Mouse (Mus musculus) left cerebral cortex, postnatal 36 days (tissue): ENCODE data around the gene Sprr2a1. TPM values are rescaled to one million over a fixed set of nuclear protein-coding genes. Genes with fewer than 3 reads are reported as not detected.

Experiments used
- total RNA-seq, 2 experiments: library from RNA; stranded (reverse); gene quantifications; 2 replicates each; pipeline ENCODE4 v1.2.3; 2021

Gene Sprr2a1
- total RNA-seq, 2 experiments from 2014 or later: not detected

Other genes starting within 250 kb of the Sprr2a1 start
- not detected for gene Pglyrp3, start 201.2 kb upstream of the Sprr2a1 start, total RNA-seq
- gene Lor, start 132.7 kb upstream of the Sprr2a1 start, total RNA-seq: 1 to 10 TPM; 1.0 to 2.8 TPM
- gene Prr9, start 91.9 kb upstream of the Sprr2a1 start, total RNA-seq: not detected
- not detected for gene Lelp1, start 73.1 kb upstream of the Sprr2a1 start, total RNA-seq
- not detected for gene Sprr2a2, start 121 bp downstream of the Sprr2a1 start, total RNA-seq
- gene Sprr2a3, start 69.6 kb downstream of the Sprr2a1 start, total RNA-seq: not detected
- not detected for gene Sprr2b, start 100.8 kb downstream of the Sprr2a1 start, total RNA-seq
- gene Sprr2d, start 123.3 kb downstream of the Sprr2a1 start, total RNA-seq: not detected
- gene Sprr2e, start 136.3 kb downstream of the Sprr2a1 start, total RNA-seq: not detected
- gene Sprr2f, start 149.4 kb downstream of the Sprr2a1 start, total RNA-seq: not detected
- gene Sprr2h, start 169.9 kb downstream of the Sprr2a1 start, total RNA-seq: not detected
- not detected for gene Sprr2i, start 192.2 kb downstream of the Sprr2a1 start, total RNA-seq
- gene Sprr2j-ps, start 202.3 kb downstream of the Sprr2a1 start, total RNA-seq: not detected
- gene Gm9774, start 213.6 kb downstream of the Sprr2a1 start, total RNA-seq: 1 to 10 TPM; 4.2 to 4.9 TPM
- gene Sprr2k, start 216.8 kb downstream of the Sprr2a1 start, total RNA-seq: not detected
- gene Sprr1b, start 223.0 kb downstream of the Sprr2a1 start, total RNA-seq: not detected
- gene Sprr3, start 242.9 kb downstream of the Sprr2a1 start, total RNA-seq: not detected